Mouse (Mus musculus) v-Abl transformed pro-B cells (cell line): Measurements from ENCODE around the gene Mgat4a.

Experiments used
- in situ Hi-C, 2 experiments: fragments of 400-800 bp; cut with MboI; formaldehyde crosslinking; loops; one replicate each; pipeline ENCODE4 v1.15.1; 2025; ENCODE audit not compliant: unreplicated experiment in 2 of 2

Mgat4a gene

DNA sequence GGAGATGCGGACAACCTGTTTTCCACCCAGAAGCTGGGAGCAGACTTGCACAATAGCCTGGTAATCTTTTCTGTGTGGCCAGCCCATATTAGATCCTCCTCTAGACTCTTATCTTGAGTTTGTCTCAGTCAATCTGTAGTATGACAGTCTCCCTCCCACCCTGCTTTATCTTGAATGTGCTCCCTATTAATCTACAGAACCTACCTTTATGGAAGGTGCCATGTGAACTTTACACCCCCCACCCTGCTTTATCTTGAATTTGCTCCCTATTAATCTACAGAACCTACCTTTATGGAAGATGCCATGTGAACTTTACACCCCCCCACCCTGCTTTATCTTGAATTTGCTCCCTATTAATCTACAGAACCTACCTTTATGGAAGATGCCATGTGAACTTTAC is 41.4 kb downstream of the Mgat4a start:
- in situ Hi-C loops: loop anchor here in 1 of 2 experiments (5.0 kb wide), 1 partner anchor 33 kb away; no protein-coding TSS in a partner anchor

DNA sequence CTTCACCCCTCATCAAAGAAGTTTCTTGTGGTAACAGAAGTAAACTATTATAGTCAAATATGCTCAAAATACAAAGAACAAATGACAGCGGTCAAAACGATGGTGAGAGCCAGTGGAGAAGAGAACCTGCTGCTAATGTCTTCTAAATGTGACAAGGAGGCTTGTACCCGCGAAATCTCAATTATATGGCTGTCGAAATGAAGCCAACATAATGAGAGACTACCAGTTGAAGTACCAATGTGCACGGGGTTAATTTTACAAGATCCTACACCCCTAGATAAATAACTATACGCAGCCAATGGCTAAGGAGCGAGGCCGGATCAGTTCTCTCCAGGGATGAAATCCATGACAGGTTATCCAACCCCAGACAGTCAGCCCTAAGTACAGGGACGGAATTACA is 41.9 kb downstream of the Mgat4a start:
- in situ Hi-C loops: loop anchor here in 1 of 2 experiments (5.0 kb wide), 1 partner anchor 33 kb away; no protein-coding TSS in a partner anchor

DNA sequence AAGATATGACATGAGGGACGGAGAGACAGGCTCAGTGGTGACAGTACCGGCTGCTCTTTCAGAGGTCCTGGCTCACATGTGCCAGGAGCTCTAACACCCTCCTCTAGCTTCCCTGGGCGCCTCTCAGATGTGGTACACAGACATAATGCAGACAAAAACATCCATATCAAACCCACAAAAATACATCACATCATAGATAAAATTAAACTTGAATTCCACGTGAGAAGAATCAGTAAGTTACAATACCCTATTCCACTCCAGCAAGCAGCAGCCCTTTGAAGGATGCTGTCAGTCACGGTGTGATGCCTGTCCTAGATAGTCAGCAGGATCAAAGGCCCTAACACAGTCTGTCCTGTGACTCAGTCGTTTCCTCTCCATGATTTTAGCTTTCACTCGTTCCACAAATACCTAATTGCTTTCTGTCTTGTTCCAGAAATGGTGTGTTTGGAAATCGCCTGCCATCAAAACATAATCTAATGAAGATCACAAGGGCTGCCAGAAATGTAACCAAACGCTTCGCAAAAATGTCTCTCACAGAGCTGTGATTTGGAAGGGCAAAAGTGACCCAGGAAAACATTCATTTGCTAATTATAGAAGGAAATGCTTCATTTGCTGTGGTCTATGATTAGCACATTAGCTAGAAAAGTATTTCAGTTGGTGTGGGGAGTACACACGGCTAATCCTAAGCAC is 44.1 kb downstream of the Mgat4a start:
- in situ Hi-C loops: loop anchor here in 1 of 2 experiments (5.0 kb wide), 1 partner anchor 36 kb away; no protein-coding TSS in a partner anchor

DNA sequence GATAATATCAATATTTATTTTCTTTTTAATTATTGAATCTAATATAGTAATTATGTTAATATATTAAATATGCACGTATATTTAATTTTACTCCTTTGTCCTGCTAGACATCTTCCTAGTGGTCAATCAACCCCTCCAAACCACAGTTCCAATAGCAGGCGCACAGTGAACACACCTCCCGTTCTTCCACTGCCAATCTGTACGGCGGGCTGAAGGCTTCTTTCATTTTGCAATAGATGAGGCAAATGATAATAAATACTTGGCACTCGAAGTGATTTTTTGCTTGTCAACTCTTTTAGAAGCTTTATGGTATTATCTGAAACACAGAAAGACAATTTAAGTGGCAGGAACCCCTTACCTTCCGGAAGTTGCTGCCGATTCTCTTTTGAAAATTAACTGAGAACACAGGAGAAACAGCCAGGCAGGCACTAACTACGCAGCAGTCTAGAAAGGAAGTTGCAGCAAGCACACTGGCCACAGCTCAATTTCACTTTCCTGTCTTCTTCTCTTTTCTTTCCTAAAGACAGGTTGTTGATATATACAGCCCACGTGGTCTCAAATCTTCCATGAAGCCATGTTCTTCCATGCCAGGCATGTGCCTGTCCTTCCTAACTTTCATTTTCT is 45.0 kb downstream of the Mgat4a start:
- in situ Hi-C loops: loop anchor here in 1 of 2 experiments (5.0 kb wide), 1 partner anchor 36 kb away; no protein-coding TSS in a partner anchor

DNA sequence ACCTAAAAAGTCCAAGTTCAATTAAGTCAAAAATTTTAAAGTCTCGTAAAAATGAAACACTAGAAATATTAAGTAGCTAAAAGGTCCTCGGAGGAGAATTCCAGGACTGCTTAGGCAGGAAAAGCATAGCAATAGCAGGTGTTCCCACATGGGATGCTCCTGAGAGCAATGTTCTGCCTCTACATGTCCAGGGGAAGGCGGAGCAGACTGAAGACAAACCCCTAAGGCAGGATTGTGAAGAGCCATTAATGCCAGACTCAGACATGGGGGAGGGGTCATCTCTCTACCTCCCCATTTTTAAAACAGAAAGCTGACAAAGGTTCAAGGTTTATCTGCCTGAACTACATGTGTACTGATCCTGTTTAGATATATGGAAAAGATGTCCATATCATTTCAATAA is 45.7 kb downstream of the Mgat4a start:
- in situ Hi-C loops: loop anchor here in 1 of 2 experiments (5.0 kb wide), 1 partner anchor 37 kb away; no protein-coding TSS in a partner anchor

DNA sequence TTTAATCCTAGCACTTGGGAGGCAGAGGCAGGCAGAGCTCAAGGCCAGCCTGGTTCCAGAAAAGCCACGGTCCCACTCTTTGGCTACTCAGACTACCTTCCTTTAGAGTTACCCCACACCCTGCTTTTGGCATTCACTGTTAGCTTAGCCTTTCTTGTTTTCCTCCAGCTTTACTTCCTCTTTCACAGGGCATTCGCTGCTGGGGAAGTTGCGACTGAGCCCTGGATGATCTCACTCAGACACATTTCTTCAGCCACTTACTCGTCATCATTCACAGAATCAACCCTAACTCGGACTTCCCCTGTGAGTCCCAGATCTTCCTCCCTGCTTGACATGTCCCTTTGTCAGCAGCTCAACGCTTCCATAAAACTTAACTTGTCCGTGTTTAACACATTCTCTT is 49.1 kb downstream of the Mgat4a start:
- in situ Hi-C loops: no loop called here

DNA sequence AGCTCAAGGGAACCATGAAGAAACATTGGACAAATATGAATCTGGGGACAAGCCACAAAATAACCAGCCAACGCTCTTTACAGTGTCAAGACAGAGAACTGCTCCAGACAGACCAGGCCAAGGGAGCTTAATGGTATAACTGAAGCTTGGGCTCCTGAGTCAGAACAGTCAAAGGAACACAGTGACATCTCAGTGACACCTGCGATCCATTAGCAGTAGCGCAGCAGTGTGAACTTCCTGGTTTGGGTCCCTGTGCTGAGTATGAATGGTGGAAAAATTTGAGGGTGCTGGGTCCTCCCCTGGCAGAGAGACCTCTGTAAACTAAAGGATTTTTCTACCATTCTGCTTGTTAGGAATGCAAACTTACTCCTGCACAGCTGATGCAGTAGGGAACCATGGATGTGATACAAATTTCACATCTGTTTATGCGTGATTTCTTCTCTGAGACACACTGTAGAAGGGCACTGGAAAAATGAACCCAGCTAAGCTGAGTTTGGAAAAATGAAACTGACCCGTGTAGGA is 50.1 kb downstream of the Mgat4a start:
- in situ Hi-C loops: no loop called here

DNA sequence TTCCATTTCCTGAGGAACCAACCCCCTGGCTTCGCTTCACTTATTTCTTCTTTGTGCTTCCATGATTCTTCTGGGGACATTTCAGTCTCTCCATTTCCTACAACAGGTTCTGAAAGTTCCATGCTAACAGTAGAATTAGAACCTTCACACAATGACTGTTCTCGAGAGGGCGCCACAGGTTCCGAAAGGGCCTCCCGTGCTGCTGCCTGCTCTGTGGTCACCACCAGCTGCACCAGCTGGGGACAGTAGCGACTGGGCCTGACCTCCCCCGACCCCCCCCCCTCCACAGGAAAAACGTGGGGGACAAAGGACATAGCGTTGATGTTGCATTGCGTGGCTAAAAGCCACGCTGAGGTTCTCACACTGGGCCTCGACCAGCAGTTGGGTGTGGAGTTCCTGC is 52.3 kb downstream of the Mgat4a start:
- in situ Hi-C loops: no loop called here

DNA sequence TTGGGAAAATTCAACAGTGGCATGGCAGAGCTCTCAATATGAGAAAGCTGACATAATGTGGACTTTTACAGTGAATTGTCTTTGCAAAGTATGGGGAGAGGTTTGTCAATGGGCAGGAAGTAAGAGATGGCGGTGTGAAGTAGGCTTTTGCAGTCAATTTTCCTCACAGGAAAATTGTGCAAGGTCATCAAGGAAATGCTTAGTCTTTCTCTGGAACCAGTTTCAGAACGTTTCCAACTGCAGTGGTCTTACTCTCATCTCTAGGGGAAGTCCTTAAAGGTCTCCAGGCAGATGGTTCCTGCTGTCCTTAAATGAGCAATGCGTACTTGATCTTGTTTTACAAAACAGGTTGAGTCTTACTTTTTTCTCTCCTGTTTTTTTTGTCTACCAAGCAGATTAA is 53.8 kb downstream of the Mgat4a start:
- in situ Hi-C loops: no loop called here

DNA sequence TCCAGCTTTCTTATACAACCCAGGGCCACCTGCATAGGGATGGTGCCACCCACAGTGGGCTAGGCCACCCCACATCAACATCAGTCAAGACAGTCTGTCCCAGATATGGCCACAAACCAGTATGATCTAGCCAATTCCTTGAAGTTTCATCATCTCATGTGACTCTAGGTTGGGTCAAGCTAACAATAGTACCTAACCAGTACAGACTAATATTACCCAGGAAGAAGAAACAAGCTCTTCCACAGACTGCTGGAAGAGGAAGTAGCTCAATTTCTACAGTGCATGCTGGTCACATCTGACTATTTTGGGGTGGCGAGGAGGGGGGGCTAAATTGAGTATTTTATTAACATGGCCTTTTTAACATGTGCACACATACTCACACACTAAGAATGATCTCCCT is 54.4 kb downstream of the Mgat4a start:
- in situ Hi-C loops: no loop called here

DNA sequence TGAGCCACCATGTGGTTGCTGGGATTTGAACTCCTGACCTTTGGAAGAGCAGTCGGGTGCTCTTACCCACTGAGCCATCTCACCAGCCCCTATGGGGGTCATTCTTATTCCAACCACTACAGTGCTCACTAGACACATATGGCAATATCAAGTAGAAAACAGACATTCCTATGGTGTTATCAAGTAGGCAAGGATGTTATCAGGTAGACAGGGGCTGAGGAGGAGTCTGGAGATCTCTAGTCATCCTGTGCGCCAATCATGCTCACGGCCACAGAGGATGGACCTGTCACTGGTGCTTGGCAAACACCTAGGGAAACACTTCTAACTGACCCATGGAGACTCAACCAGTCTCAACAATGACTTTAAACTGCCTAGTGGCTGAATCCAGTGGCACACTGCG is 56.2 kb downstream of the Mgat4a start:
- in situ Hi-C loops: no loop called here

DNA sequence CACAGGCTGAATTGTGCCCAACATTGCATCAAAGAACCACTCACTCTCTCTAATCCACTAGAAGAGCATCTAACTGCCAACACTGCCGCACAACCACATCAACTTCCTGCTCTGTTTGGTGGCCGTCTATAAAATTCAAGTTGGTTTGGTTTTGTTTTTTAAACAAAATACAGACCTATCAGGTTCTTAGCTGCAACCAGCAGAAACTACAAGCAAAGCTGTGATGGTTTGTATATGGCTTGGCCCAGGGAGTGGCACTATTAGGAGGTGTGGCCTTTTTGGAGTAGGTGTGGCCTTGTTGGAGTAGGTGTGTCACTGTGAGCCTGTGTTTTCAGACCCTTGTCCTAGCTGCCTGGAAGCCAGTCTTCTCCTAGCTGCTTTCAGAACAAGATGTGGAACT is 59.5 kb downstream of the Mgat4a start:
- in situ Hi-C loops: no loop called here

DNA sequence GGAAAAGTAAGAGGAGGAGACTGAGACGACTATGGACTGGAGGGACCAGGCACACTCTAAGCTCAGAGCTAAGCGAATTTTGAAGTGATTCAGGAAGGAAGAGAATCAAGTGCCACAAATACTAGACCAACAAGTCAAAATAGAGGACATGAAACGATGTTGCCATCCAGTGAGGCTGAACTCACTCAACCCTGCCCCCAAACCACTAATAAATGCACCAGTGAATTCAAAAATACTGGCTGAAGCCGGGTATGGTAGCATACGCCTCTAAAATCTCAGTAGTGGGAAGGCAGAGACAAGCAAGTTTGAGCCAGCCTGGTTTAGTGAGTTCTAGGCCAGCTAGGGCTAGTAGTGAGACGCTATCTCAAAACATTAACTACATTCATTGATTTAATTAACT is 60.1 kb downstream of the Mgat4a start:
- in situ Hi-C loops: no loop called here

DNA sequence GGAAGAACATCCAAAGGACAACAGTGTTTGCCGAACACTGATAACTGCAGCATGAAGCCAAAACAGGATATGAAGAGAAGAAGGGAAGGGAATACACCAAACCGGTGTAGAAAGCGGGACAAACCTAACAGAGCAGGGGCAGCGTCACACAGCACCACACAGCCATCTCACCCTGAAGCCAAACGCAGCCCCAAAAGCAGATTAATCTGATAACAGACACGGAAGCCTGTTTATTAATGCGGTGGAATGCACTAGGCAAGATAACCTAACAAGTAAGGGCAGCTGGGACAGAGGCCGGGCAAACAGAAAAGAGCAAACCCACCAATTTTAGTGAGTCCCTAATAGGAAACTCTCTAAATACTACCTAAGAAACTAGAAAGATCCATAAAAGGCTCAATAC is 61.1 kb downstream of the Mgat4a start:
- in situ Hi-C loops: loop anchor here in 1 of 2 experiments (10.0 kb wide), 1 partner anchor 685 kb away; no protein-coding TSS in a partner anchor

DNA sequence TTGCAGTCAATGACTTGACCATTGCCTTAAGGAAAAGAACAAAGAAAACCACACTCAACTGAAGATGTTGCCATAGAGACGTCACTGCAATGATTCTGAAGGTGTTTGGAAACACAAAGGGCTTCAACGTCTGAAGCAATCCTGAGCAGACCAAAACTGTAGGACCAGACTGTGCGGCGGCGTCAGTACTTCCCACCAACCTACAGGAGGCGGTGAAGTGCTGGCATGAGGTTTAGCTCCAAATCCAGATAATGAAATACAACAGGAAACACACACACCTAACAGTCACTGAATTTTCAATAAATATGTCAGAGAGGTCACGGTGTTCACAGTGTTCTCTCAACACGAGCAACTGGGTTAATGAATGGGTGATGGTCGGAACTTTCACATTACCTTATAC is 61.7 kb downstream of the Mgat4a start:
- in situ Hi-C loops: loop anchor here in 1 of 2 experiments (10.0 kb wide), 1 partner anchor 684 kb away; no protein-coding TSS in a partner anchor

DNA sequence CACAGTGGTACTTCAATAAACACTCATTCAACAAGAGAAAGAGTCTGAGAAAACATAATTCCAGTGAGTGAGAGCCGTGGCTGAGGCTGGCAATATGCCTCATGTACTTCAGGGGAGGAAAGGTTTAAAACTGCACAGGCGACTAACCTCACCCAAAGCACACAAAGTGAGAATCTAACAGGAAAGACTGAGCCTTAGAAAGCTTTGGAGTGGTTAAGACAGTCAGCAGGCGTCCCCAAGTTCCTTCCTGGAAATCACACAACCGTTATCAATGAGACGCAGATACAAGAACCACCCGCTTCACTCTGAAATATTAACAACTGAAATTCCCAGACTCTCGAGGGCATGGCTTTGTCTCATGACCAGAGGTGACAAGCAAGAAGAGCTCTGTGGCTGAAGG is 62.4 kb downstream of the Mgat4a start:
- in situ Hi-C loops: loop anchor here in 1 of 2 experiments (10.0 kb wide), 1 partner anchor 684 kb away; no protein-coding TSS in a partner anchor

DNA sequence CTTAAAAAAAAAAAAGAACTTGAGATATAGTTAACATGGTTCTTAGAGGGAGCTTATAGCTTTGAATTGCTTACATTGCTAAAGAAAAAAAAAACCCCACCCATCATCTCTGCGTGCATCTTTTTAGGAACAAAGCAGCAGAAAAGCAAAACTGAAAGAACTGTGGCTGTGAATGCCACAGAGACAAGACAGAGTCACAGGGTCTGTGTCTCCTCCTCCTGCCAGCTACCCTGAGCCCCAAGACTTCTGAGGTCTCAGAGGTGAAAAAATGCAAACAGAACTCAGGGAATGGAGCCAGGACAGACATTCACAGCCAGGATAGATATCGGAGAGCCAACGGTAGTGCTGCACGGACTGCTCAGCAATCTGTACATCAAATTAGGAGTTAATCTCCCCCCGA is 62.9 kb downstream of the Mgat4a start:
- in situ Hi-C loops: loop anchor here in 1 of 2 experiments (10.0 kb wide), 1 partner anchor 683 kb away; no protein-coding TSS in a partner anchor

DNA sequence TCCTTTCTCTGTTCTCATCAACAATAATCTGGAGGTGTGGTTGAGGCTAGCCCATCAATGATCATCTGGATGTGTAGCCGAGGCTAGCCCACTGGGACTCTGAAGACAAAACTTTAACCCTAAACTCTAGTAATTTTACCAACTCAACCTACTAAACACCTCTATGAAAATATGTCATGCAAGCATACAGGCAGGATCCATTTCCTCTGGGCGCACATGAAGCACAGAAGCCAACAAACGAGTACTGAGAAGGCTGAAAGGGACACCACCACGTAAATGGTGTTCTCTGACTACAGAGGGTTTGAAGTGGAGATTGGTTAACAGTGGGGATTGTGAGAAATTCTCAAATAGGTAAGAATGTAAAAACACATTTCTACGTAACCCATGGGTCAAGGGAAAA is 63.6 kb downstream of the Mgat4a start:
- in situ Hi-C loops: loop anchor here in 1 of 2 experiments (10.0 kb wide), 1 partner anchor 682 kb away; no protein-coding TSS in a partner anchor

DNA sequence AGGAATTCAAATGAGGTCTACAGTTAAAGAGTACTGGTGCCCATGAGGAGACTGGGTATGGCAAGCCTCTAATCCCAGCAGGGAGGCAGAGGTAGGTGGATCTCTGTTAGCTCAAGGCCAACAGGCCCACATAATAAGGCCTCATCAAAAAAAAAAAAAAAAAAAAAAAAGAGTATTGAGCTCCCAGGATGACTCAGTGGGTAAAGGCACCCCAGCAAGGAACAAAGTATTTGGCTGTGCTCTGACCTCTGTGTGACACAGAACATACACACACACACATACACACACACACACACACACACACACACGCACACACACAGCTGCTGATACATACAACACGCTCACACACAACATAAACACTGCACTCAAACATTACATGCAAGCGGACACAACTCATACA is 65.5 kb downstream of the Mgat4a start:
- in situ Hi-C loops: loop anchor here in 1 of 2 experiments (10.0 kb wide), 1 partner anchor 681 kb away; no protein-coding TSS in a partner anchor

DNA sequence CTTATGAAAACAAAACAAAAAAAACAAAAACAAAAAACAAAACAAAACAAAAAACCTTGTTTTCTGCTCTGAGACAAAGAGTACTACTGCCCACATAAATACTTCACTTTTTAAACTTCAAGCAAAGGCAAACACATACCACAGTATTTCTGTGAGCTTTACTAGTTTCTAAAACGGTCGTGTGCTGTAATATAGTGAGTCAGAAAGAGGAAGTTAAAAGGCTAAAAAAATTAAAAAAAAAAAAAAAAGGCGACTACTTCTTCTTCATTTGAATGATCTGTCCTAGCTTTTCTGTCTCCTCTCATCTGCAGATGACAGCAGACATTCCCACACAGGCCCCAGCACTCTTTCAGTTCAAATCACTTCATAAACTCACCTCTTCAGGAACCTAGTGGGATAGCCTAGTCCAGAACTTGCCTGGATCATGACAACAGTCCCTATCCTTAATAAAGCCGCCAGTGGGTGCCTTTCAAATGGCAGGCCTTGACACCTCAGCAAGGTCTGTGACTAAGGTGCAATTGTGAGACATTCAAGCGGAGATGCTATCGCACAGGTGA is 66.1 kb downstream of the Mgat4a start:
- in situ Hi-C loops: loop anchor here (5.0 to 25.0 kb wide), 4 partner anchors 68 to 680 kb away; partner anchors contain the start of genes Mgat4a (in 2 of the 2), Lipt1 (in 1 of the 2) and Tsga10 (in 1 of the 2)

DNA sequence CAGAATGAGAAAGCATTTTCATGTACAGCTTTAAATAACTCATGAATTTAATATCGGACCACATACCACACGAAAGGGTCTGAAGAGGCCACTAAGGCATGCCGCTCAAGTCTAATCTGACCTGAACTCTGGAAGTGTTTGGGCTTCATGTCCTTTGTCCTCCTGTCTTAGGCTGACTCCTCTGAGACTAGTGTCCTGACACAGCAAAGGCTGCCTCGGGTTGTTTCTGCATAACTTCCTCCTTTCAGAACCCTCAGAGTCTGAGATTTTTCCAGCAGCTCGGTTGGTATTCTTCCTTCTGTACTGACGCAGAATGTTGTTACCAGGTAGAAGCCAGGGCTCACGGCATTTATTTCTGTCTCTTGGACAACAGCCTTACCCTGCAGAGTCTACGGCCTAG is 66.8 kb downstream of the Mgat4a start:
- in situ Hi-C loops: loop anchor here (5.0 to 25.0 kb wide), 4 partner anchors 68 to 679 kb away; partner anchors contain the start of genes Mgat4a (in 2 of the 2), Lipt1 (in 1 of the 2) and Tsga10 (in 1 of the 2)
